Mouse (Mus musculus): ENCODE measurements around the gene Jun.

The Jun gene

GRCm38 (mm10) chr4:95074319-95074718 is 22.3 kb upstream of the Jun start:
- DNase-seq (ENCODE audit: low read depth, low spot score) = no peak

GRCm38 (mm10) chr4:95073214-95073750 is 21.3 kb upstream of the Jun start:
- no peak for DNase-seq (ENCODE audit: low read depth, low spot score)

GRCm38 (mm10) chr4:95070407-95070806 is 18.4 kb upstream of the Jun start:
- DNase-seq (ENCODE audit: low read depth, low spot score) = no peak

GRCm38 (mm10) chr4:95068045-95068948 is 16.3 kb upstream of the Jun start:
- no peak for DNase-seq (ENCODE audit: low read depth, low spot score)

- no peak for DNase-seq (ENCODE audit: low read depth, low spot score)
These were observed 11.7 kb upstream of the Jun start for GRCm38 (mm10) chr4:95063609-95064210.

GRCm38 (mm10) chr4:95062873-95063272 is 10.9 kb upstream of the Jun start:
- no peak for DNase-seq (ENCODE audit: low read depth, low spot score)

GRCm38 (mm10) chr4:95057264-95057663 is 5.2 kb upstream of the Jun start:
- peak; percentile 53 for DNase-seq (ENCODE audit: low read depth, low spot score)

- no peak for DNase-seq (ENCODE audit: low read depth, low spot score)
These were observed 3.3 kb upstream of the Jun start for GRCm38 (mm10) chr4:95055276-95055675.

- no peak for DNase-seq (ENCODE audit: low read depth, low spot score)
These were observed 2.3 kb upstream of the Jun start for GRCm38 (mm10) chr4:95054336-95054735.

- DNase-seq (ENCODE audit: low read depth, low spot score) = peak; percentile 41
These were observed 1.7 kb upstream of the Jun start for GRCm38 (mm10) chr4:95053791-95054117.

- peak; percentile 95 for DNase-seq (ENCODE audit: low read depth, low spot score)
These were observed 1.2 kb upstream of the Jun start for GRCm38 (mm10) chr4:95053041-95053790.

GRCm38 (mm10) chr4:95051311-95051871 is 631 bp downstream of the Jun start:
- DNase-seq (ENCODE audit: low read depth, low spot score) = peak; percentile 64

GRCm38 (mm10) chr4:95050518-95051278 is 1.3 kb downstream of the Jun start:
- peak; percentile 69 for DNase-seq (ENCODE audit: low read depth, low spot score)

GRCm38 (mm10) chr4:95049884-95050517 is 2.0 kb downstream of the Jun start:
- peak; percentile 71 for DNase-seq (ENCODE audit: low read depth, low spot score)

GRCm38 (mm10) chr4:95049153-95049552 is 2.9 kb downstream of the Jun start:
- no peak for DNase-seq (ENCODE audit: low read depth, low spot score)

- no peak for DNase-seq (ENCODE audit: low read depth, low spot score)
These were observed 3.3 kb downstream of the Jun start for GRCm38 (mm10) chr4:95048731-95049100.

- DNase-seq (ENCODE audit: low read depth, low spot score) = no peak
These were observed 3.8 kb downstream of the Jun start for GRCm38 (mm10) chr4:95048021-95048730.

- peak; percentile 34 for DNase-seq (ENCODE audit: low read depth, low spot score)
These were observed 6.9 kb downstream of the Jun start for GRCm38 (mm10) chr4:95045133-95045532.

GRCm38 (mm10) chr4:95044721-95045120 is 7.3 kb downstream of the Jun start:
- DNase-seq (ENCODE audit: low read depth, low spot score) = no peak

- DNase-seq (ENCODE audit: low read depth, low spot score) = no peak
These were observed 14.0 kb downstream of the Jun start for GRCm38 (mm10) chr4:95038024-95038423.
